Mouse (Mus musculus): Measurements from ENCODE around the gene Spaca4. TPM values are rescaled to one million over a fixed set of nuclear protein-coding genes. Genes with fewer than 3 reads are reported as not detected.

The Spaca4 gene
- not detected in 2 replicates for polyA plus RNA-seq (2012; rRNA removed)

DNA sequence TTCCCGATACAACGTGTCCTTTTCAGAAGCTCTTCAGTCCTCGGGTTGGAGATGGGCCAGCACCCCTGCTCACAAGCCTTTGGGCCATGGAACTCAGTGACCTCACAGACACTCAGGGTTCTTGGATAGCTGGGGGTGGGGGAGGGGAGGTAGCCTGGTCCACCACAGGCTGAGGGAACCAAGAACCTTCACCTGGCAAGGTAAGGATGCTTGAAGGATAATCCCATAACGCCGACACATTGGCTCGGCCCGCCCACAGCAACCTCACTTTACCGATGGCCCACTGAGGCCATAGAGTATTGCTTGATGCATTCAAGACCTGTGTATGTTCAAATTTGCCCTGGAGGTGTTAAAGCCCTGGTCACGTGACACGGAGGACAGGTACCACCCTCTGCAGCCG is at the start of gene Spaca4:
Spaca4 (minus strand) TSS at position 101 of the 400 bp plus-strand sequence.
- H3K4me3 ChIP-seq (replicated peaks; ENCODE audit: insufficient read depth, low read depth, low read length), result no peak within 1 kb of the TSS
- no peak within 1 kb of the TSS for H3K27ac ChIP-seq (ENCODE audit: insufficient read depth, low read length)
- no peak for DNase-seq
- H3K4me1 ChIP-seq (ENCODE audit: control insufficient read depth, insufficient read depth, low read length), result 0 out of 2 replicates have a peak, but pooled peaks cover 8% of the 10 kb centered on the region
- 83% methylated on average over 11 of the region's 11 CpGs for WGBS
- no peak for TF ChIP-seq POLR2A (IDR thresholded peaks at IDR 0.05; ENCODE audit: borderline replicate concordance, insufficient read depth, low read length)
- TF ChIP-seq CTCF (IDR thresholded peaks at IDR 0.05; ENCODE audit: borderline replicate concordance, insufficient read depth, low read depth, low read length), result no peak
- no peaks in the 10 kb centered on the region for H3K27me3 ChIP-seq (ENCODE audit: control insufficient read depth, insufficient read depth, low read length)

DNA sequence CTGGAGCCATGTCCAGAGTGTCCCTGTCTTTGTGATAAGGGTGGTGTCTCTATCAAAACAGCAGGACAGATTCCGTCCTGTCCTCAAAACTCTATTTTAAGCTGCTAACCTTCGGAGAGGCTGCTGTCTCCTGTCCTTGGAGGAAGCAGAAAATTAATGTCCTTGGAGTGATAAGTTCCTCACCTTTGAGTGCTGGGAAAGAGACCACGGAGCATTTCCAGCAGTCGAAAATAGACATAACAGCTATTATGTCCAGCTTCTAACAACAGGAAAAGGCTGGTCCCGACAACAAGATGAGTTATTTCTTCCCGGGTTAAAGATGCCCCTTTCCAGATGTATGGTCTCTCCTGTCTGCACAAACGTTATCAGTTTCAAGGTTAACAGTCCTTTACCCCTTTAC is 49.6 kb upstream of the Spaca4 start:
- Histone ChIP-seq H3K27ac (ENCODE audit: insufficient read depth, low read length) (no peak overlapping the region), H3K4me1 (ENCODE audit: control insufficient read depth, insufficient read depth, low read length) (0 out of 2 replicates have a peak, but pooled peaks cover 2% of the 10 kb centered on the region), H3K27me3 (ENCODE audit: control insufficient read depth, insufficient read depth, low read length) (no peaks in the 10 kb centered on the region), H3K4me3 (replicated peaks; ENCODE audit: insufficient read depth, low read depth, low read length) (no peak overlapping the region)
- no peak for TF ChIP-seq POLR2A (IDR thresholded peaks at IDR 0.05; ENCODE audit: borderline replicate concordance, insufficient read depth, low read length)
- no peak for TF ChIP-seq CTCF (IDR thresholded peaks at IDR 0.05; ENCODE audit: borderline replicate concordance, insufficient read depth, low read depth, low read length)
- WGBS, result 83% methylated on average over 7 of the region's 7 CpGs
- DNase-seq, result no peak

GRCm38 (mm10) chr7:45771101-45771500 is 45.5 kb upstream of the Spaca4 start:
- TF ChIP-seq CTCF (IDR thresholded peaks at IDR 0.05; ENCODE audit: borderline replicate concordance, insufficient read depth, low read depth, low read length), result no peak
- no peak for TF ChIP-seq POLR2A (IDR thresholded peaks at IDR 0.05; ENCODE audit: borderline replicate concordance, insufficient read depth, low read length)
- no peak overlapping the region for H3K4me3 ChIP-seq (replicated peaks; ENCODE audit: insufficient read depth, low read depth, low read length)
- no peak overlapping the region for H3K27ac ChIP-seq (ENCODE audit: insufficient read depth, low read length)
- DNase-seq, result no peak
- WGBS, result 60% methylated on average over 4 of the region's 4 CpGs
- H3K27me3 ChIP-seq (ENCODE audit: control insufficient read depth, insufficient read depth, low read length), result no peaks in the 10 kb centered on the region
- H3K4me1 ChIP-seq (ENCODE audit: control insufficient read depth, insufficient read depth, low read length), result no peaks in the 10 kb centered on the region

GRCm38 (mm10) chr7:45770427-45771082 is 44.9 kb upstream of the Spaca4 start:
- TF ChIP-seq CTCF (IDR thresholded peaks at IDR 0.05; ENCODE audit: borderline replicate concordance, insufficient read depth, low read depth, low read length) (no peak), POLR2A (IDR thresholded peaks at IDR 0.05; ENCODE audit: borderline replicate concordance, insufficient read depth, low read length) (no peak)
- H3K27me3 ChIP-seq (ENCODE audit: control insufficient read depth, insufficient read depth, low read length), result no peaks in the 10 kb centered on the region
- no peak overlapping the region for H3K27ac ChIP-seq (ENCODE audit: insufficient read depth, low read length)
- whole genome bisulfite sequencing, result 75% methylated on average over 8 of the region's 8 CpGs
- H3K4me1 ChIP-seq (ENCODE audit: control insufficient read depth, insufficient read depth, low read length), result no peaks in the 10 kb centered on the region
- no peak overlapping the region for H3K4me3 ChIP-seq (replicated peaks; ENCODE audit: insufficient read depth, low read depth, low read length)
- DNase-seq, result no peak

DNA sequence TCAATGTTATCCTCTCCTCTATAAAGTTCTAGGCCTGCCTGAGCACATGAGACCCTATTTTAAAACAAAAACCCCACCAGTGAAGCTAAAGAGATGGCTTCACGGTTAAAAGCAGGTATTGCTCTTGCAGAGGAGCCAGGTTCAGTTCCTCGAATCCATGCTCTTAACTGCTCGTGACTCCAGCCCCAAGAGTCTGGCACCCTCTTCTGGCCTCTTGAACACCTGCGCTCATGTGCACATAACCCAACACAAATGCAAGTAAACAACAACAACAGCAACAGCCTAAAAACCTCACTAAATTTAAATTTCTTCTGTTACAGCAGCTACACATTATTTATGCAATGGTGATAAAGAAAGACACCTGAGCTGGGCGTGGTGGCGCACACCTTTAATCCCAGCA is 41.9 kb upstream of the Spaca4 start:
- no peak for TF ChIP-seq POLR2A (IDR thresholded peaks at IDR 0.05; ENCODE audit: borderline replicate concordance, insufficient read depth, low read length)
- no peak for TF ChIP-seq CTCF (IDR thresholded peaks at IDR 0.05; ENCODE audit: borderline replicate concordance, insufficient read depth, low read depth, low read length)
- no peaks in the 10 kb centered on the region for H3K27me3 ChIP-seq (ENCODE audit: control insufficient read depth, insufficient read depth, low read length)
- H3K4me3 ChIP-seq (replicated peaks; ENCODE audit: insufficient read depth, low read depth, low read length), result no peak overlapping the region
- no peaks in the 10 kb centered on the region for H3K4me1 ChIP-seq (ENCODE audit: control insufficient read depth, insufficient read depth, low read length)
- WGBS, result 90% methylated on average over 6 of the region's 6 CpGs
- H3K27ac ChIP-seq (ENCODE audit: insufficient read depth, low read length), result no peak overlapping the region
- DNase-seq, result no peak

GRCm38 (mm10) chr7:45766764-45767163 is 41.2 kb upstream of the Spaca4 start:
- no peak for TF ChIP-seq CTCF (IDR thresholded peaks at IDR 0.05; ENCODE audit: borderline replicate concordance, insufficient read depth, low read depth, low read length)
- no peak for TF ChIP-seq POLR2A (IDR thresholded peaks at IDR 0.05; ENCODE audit: borderline replicate concordance, insufficient read depth, low read length)
- WGBS, result 61% methylated on average over 8 of the region's 8 CpGs
- no peak for DNase-seq
- Histone ChIP-seq H3K27me3 (ENCODE audit: control insufficient read depth, insufficient read depth, low read length) (no peaks in the 10 kb centered on the region), H3K27ac (ENCODE audit: insufficient read depth, low read length) (no peak overlapping the region), H3K4me3 (replicated peaks; ENCODE audit: insufficient read depth, low read depth, low read length) (no peak overlapping the region), H3K4me1 (ENCODE audit: control insufficient read depth, insufficient read depth, low read length) (no peaks in the 10 kb centered on the region)

DNA sequence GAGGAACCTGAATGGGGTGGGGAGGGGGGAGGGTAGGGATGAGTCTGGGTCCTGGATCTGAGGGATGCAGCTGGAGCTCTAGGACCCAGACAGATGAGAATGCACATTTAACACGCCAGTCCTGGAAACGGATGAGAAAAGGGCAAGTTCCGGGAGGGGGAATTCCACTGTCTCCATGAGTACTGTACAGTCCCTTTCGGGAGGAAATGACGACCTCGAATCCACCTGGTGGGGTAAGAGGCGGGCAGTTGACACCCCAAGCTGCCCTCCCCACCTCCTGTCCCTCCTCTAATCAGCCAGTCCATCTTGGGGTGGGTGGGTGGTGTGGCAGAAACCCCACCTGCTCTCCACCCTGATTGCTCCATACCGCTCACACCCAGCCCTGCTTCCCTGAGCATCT is 40.4 kb upstream of the Spaca4 start:
- TF ChIP-seq POLR2A (IDR thresholded peaks at IDR 0.05; ENCODE audit: borderline replicate concordance, insufficient read depth, low read length), result no peak
- TF ChIP-seq CTCF (IDR thresholded peaks at IDR 0.05; ENCODE audit: borderline replicate concordance, insufficient read depth, low read depth, low read length), result no peak
- Histone ChIP-seq H3K4me1 (ENCODE audit: control insufficient read depth, insufficient read depth, low read length) (no peaks in the 10 kb centered on the region), H3K4me3 (replicated peaks; ENCODE audit: insufficient read depth, low read depth, low read length) (no peak overlapping the region), H3K27ac (ENCODE audit: insufficient read depth, low read length) (no peak overlapping the region), H3K27me3 (ENCODE audit: control insufficient read depth, insufficient read depth, low read length) (no peaks in the 10 kb centered on the region)
- 63% methylated on average over 8 of the region's 8 CpGs for WGBS
- no peak for DNase-seq

DNA sequence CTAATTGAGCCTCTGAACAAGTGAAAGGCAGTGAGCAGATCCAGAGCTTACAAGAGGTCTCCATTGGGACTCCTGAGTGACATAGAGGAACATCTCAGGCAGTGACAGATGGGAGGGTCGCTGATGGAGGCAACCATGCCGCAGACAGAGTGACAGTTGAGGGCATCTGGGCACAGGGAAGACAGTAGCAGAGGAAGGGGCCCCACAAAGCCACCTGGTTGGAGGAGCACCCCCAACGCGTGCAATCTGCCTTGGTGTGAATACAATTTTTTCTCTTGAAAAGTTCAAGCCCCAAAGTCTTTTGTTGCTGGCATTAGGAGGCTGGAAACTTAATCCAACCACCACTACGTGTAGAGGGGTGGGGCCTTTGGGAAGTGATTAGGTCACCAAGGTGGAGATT is 34.5 kb upstream of the Spaca4 start:
- Histone ChIP-seq H3K27me3 (ENCODE audit: control insufficient read depth, insufficient read depth, low read length) (no peaks in the 10 kb centered on the region), H3K4me3 (replicated peaks; ENCODE audit: insufficient read depth, low read depth, low read length) (no peak overlapping the region), H3K4me1 (ENCODE audit: control insufficient read depth, insufficient read depth, low read length) (no peaks in the 10 kb centered on the region), H3K27ac (ENCODE audit: insufficient read depth, low read length) (no peak overlapping the region)
- WGBS, result 55% methylated on average over 5 of the region's 5 CpGs
- TF ChIP-seq CTCF (IDR thresholded peaks at IDR 0.05; ENCODE audit: borderline replicate concordance, insufficient read depth, low read depth, low read length), result no peak
- TF ChIP-seq POLR2A (IDR thresholded peaks at IDR 0.05; ENCODE audit: borderline replicate concordance, insufficient read depth, low read length), result no peak
- DNase-seq, result no peak
